Mouse (Mus musculus) left cerebral cortex, adult 2 months (tissue): Measurements from ENCODE around the gene Gucd1. TPM values are rescaled to one million over a fixed set of nuclear protein-coding genes. Genes with fewer than 3 reads are reported as not detected.
"Not testable (repeated sequence)": the region's sequence is repeated elsewhere in the genome, so short reads cannot be mapped to it uniquely, and the experiment has no call there.

Experiments
- DNase-seq, 2 experiments: peaks; one replicate each; pipeline ENCODE4 v3.0.0; 2021 to 2022; ENCODE audit warnings: low spot score in 2 of 2, mixed read lengths in 1 of 2; ENCODE audit errors: extremely low spot score in 1 of 2
- H3K27ac ChIP-seq: fragments of 200-600 bp; 2 replicates; pipeline ENCODE4 v1.8.1; 2022
- H3K4me3 ChIP-seq: fragments of 200-600 bp; 2 replicates; pipeline ENCODE4 v1.8.1; 2022
- CTCF ChIP-seq: fragments of 200-600 bp; IDR thresholded peaks from 2 replicates; pipeline ENCODE4 v1.8.1; 2022; ENCODE audit warnings: antibody characterized with exemption, mild to moderate bottlenecking, moderate library complexity
- intact Hi-C: fragments of 180-260 bp; cut with DNase I; formaldehyde crosslinking; loops from one replicate; pipeline ENCODE4 v1.15.1; 2025
- total RNA-seq, 2 experiments: library from RNA; stranded (reverse); gene quantifications; 2 replicates each; pipeline ENCODE4 v1.2.3; 2021

Gucd1 gene
- total RNA-seq, 2 experiments from 2014 or later, result 16.8 to 18.1 TPM

DNA sequence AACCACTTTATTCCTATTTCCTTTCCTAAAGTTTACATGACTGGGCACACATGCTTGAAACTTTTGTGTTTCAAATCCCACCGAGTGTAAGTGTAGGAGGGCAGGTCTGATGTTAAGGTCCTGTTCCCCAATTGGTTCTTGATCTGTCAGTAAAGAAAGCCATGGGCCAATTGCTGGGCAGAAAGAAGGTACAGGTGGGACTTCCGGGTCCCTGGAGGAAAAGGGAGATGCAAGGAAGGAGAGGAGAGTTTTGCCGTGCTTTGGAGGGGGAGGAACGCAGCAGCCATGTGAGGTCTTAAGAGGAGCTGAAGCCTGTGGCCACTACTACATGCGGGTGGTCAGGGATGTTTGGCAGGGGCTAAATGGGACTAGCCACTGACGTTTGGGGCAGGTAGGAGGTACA lies 152.5 kb downstream of the Gucd1 start:
- H3K27ac ChIP-seq, result no peak overlapping the region
- intact Hi-C loops, result no loop called here
- no peak for DNase-seq
- no peak for TF ChIP-seq CTCF
- H3K4me3 ChIP-seq, result no peak overlapping the region

DNA sequence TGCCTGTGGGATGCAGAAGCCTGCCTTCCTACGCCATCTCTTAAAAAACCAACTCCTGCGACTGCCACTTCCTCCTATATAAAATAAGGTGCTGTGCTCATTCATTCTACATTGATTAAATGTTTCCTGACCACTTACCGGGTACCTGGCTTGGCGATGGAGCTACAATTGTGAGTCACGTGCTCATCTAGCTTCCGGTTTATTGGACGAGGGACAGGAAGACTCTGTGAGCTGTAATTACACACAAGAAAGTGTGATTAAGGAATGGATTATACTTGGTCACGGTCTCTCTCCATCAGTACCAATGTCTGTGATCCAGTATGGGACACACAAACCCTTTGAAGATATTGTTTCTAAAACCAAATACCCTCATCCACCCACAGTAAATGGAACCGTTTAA lies 153.0 kb downstream of the Gucd1 start:
- TF ChIP-seq CTCF, result no peak
- no peak overlapping the region for H3K4me3 ChIP-seq
- DNase-seq, result no peak
- intact Hi-C loops, result no loop called here
- peak overlapping the region; percentile 40 for H3K27ac ChIP-seq

DNA sequence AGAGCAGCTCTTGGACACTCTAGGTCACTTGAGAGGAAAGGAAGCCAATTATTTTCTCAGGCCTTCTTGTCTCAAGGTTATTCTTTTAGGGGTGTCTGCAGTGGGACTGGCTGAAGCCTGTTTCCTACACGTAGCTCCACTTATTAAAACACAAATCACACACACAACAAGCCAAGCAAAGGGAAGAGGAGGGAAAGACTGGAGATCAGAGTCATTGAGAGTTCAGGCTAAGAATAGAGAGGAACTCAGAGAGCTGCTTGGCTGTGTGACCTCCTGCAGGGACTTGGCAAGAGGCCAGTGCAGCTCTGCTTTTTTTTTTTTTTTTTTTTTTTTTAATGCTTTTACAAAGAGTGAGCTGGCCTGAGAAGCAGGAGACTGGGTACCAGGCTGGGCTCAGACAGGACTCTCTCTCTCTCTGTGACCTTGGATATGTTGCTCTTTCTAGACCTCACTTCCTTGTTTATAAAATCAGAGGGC lies 153.5 kb downstream of the Gucd1 start:
- intact Hi-C loops, DNase-seq, H3K4me3 ChIP-seq: not testable (repeated sequence)
- peak overlapping the region; percentile 40 for H3K27ac ChIP-seq

DNA sequence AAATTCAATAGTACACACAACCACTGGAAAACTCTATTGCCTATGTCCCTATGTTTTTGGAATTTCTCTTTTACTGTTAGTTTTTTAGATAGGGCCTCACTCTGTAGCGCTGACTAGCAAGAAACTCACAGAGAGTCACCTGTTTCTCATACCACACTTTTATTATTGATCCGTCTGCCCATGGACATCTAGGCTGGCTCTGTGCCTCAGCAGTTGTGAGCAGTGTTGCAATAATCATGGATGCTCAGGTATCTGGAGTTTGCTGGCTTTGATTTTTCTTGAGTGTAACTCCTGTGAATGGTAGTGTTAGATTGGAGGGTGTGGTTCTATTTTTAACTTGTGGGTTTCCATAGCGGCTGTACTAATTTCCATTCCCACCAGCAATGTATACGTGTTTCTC lies 162.4 kb downstream of the Gucd1 start:
- no peak for DNase-seq
- no peak overlapping the region for H3K27ac ChIP-seq
- TF ChIP-seq CTCF, result no peak
- H3K4me3 ChIP-seq, result no peak overlapping the region
- intact Hi-C loops, result no loop called here

DNA sequence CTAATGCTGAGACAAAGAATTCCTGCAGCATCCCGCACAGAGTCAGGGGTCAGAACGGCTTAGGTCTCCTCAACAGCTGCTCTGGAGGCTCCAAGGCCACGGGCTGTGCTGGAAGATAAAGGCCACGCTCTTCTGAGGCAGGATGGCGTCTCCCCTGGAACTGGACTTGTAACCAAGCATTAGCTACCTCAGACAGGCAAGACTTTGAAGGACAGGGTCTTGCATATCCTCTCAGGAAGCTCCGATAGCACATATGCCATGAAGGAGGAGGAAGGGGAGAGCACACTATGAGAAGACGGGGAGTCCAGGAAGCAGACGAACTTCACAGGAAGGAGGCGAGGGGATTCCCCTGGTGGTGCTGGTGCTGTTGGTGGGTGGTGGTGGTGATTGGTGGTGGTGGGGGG lies 163.9 kb downstream of the Gucd1 start:
- DNase-seq, intact Hi-C loops, H3K4me3 ChIP-seq, H3K27ac ChIP-seq: not testable (repeated sequence)

DNA sequence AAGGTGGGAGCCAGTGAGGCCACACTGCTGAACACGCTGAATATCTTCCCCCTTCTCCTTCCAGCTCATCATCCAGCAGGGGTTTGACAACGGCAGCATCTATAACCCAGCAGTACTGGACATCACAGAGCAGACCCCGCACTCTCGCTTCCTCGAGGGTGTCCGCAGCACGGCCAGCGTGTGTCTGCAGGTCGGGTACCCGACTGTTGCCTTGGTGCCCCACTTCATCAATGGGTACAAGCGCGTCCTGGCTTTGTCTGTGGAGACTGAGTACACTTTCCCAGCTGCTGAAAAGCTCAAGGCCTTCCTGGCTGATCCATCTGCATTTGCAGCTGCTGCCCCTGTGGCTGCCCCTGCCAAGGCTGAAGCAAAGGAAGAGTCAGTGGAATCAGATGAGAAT lies 165.2 kb downstream of the Gucd1 start:
- intact Hi-C loops, result no loop called here
- TF ChIP-seq CTCF, result no peak
- no peak overlapping the region for H3K27ac ChIP-seq
- H3K4me3 ChIP-seq, result no peak overlapping the region
- no peak for DNase-seq

DNA sequence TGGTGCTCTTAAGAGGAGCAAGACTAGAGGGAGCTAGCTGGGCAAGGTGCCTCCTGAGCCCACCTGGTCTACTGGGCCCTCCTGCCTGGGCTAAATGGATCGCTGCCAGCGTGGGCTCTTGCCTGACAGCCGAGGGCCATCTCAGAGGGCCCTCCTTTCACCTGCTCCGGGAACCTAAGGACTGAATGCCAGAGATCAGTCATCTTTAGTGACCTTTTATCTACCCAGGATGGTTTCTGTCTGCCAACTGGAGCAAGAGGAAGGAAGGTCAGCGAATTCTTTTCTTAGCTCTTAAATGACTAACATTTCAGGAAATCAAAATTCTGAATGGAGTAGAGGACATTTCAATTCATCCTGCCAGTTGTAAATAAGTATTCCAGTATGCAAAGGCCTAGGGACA lies 167.2 kb downstream of the Gucd1 start:
- intact Hi-C loops, result no loop called here
- H3K4me3 ChIP-seq, result no peak overlapping the region
- DNase-seq, result no peak
- no peak for TF ChIP-seq CTCF
- no peak overlapping the region for H3K27ac ChIP-seq

DNA sequence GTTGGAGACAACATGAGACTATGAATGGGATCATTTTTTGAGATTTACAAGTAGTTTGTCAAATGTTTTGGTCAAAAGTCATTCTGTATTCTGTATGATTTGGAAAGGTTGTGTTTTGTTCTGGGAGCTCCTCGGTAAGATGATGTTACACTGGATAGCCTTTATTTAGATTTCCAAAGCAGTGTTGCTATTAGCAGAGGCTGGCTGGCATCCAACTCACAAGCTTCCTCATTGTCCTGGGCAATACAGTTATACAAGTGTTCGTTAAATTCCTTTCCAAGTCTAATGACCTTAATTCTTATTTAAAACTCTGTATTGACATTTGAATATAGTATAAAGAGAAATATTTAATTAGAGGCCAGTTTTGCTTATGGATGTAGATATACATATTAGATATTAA lies 172.5 kb downstream of the Gucd1 start:
- Histone ChIP-seq H3K27ac (no peak overlapping the region), H3K4me3 (no peak overlapping the region)
- intact Hi-C loops, result no loop called here
- TF ChIP-seq CTCF, result no peak
- DNase-seq, result no peak

DNA sequence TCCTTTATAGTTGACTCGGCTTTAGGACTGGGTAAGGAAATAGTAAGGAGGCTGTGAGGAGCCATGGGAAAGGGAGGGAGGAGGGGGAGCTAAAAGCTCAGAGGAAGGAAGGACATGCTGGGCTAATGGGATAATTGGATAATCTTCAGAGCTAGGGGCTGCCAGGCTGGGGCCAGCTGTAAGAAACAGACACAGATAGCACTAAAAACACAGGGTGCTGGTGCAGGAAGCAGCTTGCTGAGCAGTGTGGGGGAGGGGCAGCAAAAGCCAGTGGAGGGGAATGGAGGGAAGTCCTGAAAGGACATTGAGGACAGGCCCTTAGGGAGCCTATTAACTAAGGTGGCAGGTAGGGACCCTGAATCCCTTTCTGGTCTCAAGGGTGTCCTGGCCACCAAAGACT lies 173.2 kb downstream of the Gucd1 start:
- H3K4me3 ChIP-seq, intact Hi-C loops, DNase-seq, H3K27ac ChIP-seq: not testable (repeated sequence)

DNA sequence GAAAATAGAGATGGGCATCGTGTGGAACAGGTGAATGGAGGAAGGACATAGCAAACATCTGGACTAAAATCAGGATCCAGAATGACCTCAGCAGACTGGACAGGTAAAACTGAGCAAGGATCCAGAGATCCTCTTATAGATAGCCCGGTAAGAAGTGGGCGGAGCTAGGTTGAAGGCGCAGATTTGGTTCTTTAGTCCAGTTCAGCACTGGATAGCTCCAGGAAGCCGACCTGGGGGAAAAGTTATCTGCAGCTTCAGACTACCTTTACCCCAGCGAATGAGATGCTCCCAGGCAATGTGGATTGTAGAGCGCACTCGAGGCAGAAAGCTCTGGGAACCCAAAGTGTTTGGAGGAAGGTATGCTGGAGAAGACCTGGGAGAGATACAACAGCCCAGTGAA lies 175.8 kb downstream of the Gucd1 start:
- no peak for DNase-seq
- Histone ChIP-seq H3K4me3 (no peak overlapping the region), H3K27ac (no peak overlapping the region)
- TF ChIP-seq CTCF, result no peak
- intact Hi-C loops, result no loop called here

DNA sequence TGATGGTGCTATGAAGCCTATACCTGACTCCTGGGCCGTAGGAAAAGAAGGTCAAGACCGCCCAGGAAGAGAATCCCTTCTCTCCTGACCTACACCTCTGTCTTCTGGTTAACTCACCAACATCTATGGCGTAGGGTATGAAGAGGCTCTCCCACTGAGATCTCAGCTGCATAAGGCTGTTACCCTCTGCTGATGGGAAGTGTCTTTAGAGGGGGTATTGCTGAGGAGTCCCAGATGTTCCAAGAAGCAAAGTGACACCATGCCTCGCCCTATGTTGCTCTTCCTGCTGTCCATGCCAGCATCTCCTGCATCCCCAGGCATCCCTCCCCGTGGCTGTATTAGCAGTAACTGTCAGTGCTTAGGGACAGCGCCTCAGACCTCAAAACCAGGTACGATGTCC lies 178.4 kb downstream of the Gucd1 start:
- TF ChIP-seq CTCF, result no peak
- no peak for DNase-seq
- no peak overlapping the region for H3K4me3 ChIP-seq
- H3K27ac ChIP-seq, result no peak overlapping the region
- intact Hi-C loops, result no loop called here

DNA sequence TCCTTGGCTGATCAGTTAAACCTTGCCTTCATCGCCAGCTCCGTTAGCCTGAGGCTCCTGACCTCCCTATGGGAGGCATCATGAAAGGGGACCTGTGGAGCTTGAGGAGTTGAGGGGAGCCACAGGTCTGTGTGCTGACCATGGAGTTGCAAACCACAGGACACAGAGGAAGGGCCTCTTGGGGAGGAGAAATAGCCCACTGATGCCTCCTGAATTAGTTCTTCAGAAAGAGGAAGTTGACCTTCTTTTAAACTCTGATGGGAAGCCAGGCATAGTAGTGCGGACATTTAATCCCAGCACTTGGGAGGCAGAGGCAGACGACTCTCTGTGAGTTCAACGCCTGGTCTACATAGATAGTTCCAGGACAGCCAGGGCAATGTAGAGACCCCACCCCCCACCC lies 178.9 kb downstream of the Gucd1 start:
- no peak for DNase-seq
- intact Hi-C loops, result no loop called here
- Histone ChIP-seq H3K27ac (no peak overlapping the region), H3K4me3 (no peak overlapping the region)
- no peak for TF ChIP-seq CTCF

DNA sequence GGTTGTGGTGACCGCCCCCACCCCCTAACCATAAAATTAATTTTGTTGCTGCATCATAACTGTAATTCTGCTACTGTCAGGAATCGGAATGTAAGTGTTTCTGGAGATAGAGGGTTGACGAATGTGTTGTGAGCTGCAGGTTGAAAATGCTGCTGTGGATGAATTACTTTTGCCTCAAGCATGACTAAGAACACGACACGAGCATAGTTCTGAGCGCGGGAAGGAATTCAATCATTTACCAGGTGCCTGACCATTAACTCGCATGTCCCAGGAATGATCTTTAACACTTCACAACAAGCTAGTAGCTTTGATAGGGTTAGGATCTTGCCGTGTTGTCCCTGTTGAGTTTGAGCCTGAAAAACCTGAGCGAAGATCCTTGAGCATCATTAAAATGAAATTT lies 180.5 kb downstream of the Gucd1 start:
- Histone ChIP-seq H3K4me3 (no peak overlapping the region), H3K27ac (no peak overlapping the region)
- intact Hi-C loops, result no loop called here
- no peak for DNase-seq
- no peak for TF ChIP-seq CTCF

DNA sequence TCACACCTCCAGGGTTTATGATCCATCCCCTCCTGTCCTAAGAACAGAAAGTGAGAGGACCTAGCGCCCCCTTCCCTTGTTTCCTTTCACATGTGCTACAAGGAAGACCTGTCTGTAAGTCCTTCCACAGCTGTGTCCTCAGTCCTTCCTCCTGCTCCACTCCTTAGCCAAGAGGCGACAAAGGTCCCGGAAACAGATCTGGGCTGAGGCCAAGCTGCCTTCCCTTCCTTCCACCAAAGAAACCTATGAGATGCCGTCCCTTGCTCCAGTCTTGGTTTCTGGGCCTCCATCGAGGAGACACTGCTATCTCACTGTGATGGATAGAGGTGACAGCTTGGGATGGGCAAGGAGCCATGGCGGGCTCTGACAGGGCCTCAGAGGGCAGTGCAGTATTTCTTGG lies 182.7 kb downstream of the Gucd1 start:
- Histone ChIP-seq H3K27ac (no peak overlapping the region), H3K4me3 (no peak overlapping the region)
- no peak for TF ChIP-seq CTCF
- DNase-seq, result no peak
- intact Hi-C loops, result no loop called here
